Mouse (Mus musculus): ENCODE data around the gene Gab2.

DNA sequence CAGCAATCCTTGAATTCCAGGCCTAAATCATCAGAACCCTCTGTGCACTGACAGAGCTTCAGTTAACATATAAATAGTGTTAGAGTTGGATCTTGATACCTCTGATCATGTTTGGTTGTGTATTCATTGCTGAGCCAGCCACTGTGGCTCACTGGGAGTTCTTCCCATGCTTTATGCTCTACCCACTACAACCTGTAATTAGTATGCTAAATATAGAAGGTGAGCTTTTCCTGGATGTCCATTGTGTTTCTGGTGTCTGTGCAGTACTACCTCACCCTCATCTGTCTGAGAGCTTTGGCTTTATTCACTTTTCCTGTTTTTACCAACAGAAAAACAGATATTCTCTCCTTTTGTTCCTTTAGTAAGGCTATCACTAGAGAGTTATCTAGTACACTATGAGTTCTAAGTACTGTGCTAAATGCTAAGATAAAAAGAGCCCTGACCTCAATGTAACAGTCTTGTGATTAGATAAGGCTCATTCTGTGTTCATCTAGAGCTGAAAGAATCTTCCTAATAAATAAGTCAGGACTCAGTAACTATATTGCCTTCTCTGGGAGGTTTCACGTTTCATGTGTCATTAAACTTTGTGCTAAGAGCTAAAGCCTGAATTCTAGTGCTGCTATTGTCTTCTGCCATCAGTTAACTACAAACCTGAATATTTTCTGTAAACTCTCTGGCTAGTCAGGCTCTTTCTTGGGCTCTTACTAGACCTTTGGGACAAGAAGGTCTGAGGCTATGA, 127.6 kb downstream of the Gab2 start:
- TF ChIP-seq POLR2A (IDR thresholded peaks at IDR 0.05; ENCODE audit: control insufficient read depth, extremely low read depth, insufficient read depth, low read length, poor library complexity) (no peak), CTCF (IDR thresholded peaks at IDR 0.05; ENCODE audit: borderline replicate concordance, control insufficient read depth, extremely low read depth, insufficient read depth, low read length, poor library complexity) (no peak)
